Mouse (Mus musculus) layer of hippocampus, adult 8-10 months (tissue): ENCODE measurements around the gene Zfp451. TPM values are rescaled to one million over a fixed set of nuclear protein-coding genes. Genes with fewer than 3 reads are reported as not detected.
"Not testable (repeated sequence)": the region's sequence is repeated elsewhere in the genome, so short reads cannot be mapped to it uniquely, and the experiment has no call there.

Experiments used
- DNase-seq, 2 experiments: peaks; one replicate each; pipeline ENCODE4 v3.0.0; 2022; ENCODE audit warnings: low spot score in 2 of 2
- total RNA-seq, 4 experiments: library from RNA; stranded (reverse); gene quantifications; 2 replicates each; pipeline ENCODE4 v1.2.4; 2022

Gene Zfp451
- 10 to 100 TPM; 45.9 to 62.3 (median 54.0) TPM for total RNA-seq

- peak; percentile 86 to 87 for DNase-seq
These were observed at the start of gene Zfp451 for GRCm38 (mm10) chr1:33813868-33814794. Gene Zfp451, minus strand, starts transcription at chr1:33814595.

- no peak for DNase-seq
These were observed 32.4 kb upstream of the Zfp451 start for GRCm38 (mm10) chr1:33846807-33847206.

GRCm38 (mm10) chr1:33843823-33844222, 29.4 kb upstream of the Zfp451 start:
- DNase-seq, result no peak

GRCm38 (mm10) chr1:33838952-33839351, 24.6 kb upstream of the Zfp451 start:
- DNase-seq, result not testable (repeated sequence)

GRCm38 (mm10) chr1:33830586-33830985, 16.2 kb upstream of the Zfp451 start:
- no peak for DNase-seq

- DNase-seq, result peak in 1 of 2 experiments; percentile 11
These were observed 3.5 kb upstream of the Zfp451 start for GRCm38 (mm10) chr1:33817931-33818330.

- peak in 1 of 2 experiments; percentile 16 for DNase-seq
These were observed 914 bp downstream of the Zfp451 start for GRCm38 (mm10) chr1:33813495-33813867.

- peak in 1 of 2 experiments; percentile 24 for DNase-seq
These were observed 11.1 kb downstream of the Zfp451 start for GRCm38 (mm10) chr1:33803323-33803722.

GRCm38 (mm10) chr1:33799620-33800019, 14.8 kb downstream of the Zfp451 start:
- no peak for DNase-seq

GRCm38 (mm10) chr1:33788493-33788892, 25.9 kb downstream of the Zfp451 start:
- no peak for DNase-seq

- no peak for DNase-seq
These were observed 26.3 kb downstream of the Zfp451 start for GRCm38 (mm10) chr1:33788072-33788471.

GRCm38 (mm10) chr1:33784561-33784960, 29.8 kb downstream of the Zfp451 start:
- DNase-seq, result peak in 1 of 2 experiments; percentile 22

GRCm38 (mm10) chr1:33776175-33776611, 38.2 kb downstream of the Zfp451 start:
- DNase-seq, result no peak

- no peak for DNase-seq
These were observed 42.3 kb downstream of the Zfp451 start for GRCm38 (mm10) chr1:33772106-33772505.

- DNase-seq, result no peak
These were observed 42.8 kb downstream of the Zfp451 start for GRCm38 (mm10) chr1:33771621-33772020.

- no peak for DNase-seq
These were observed 45.6 kb downstream of the Zfp451 start for GRCm38 (mm10) chr1:33768827-33769226.

GRCm38 (mm10) chr1:33768091-33768787, 46.2 kb downstream of the Zfp451 start:
- no peak for DNase-seq

- no peak for DNase-seq
These were observed 47.6 kb downstream of the Zfp451 start for GRCm38 (mm10) chr1:33766520-33767508.

- no peak for DNase-seq
These were observed 48.8 kb downstream of the Zfp451 start for GRCm38 (mm10) chr1:33765468-33766080.

- no peak for DNase-seq
These were observed 50.6 kb downstream of the Zfp451 start for GRCm38 (mm10) chr1:33763826-33764225.

GRCm38 (mm10) chr1:33758488-33758887, 55.9 kb downstream of the Zfp451 start:
- no peak for DNase-seq
